Mouse (Mus musculus): ENCODE measurements around the gene 1810010D01Rik. TPM values are rescaled to one million over a fixed set of nuclear protein-coding genes. Genes with fewer than 3 reads are reported as not detected.

1810010D01Rik gene
- total and polyA plus RNA-seq, 3 experiments = 0.37 TPM; not detected in 2

DNA sequence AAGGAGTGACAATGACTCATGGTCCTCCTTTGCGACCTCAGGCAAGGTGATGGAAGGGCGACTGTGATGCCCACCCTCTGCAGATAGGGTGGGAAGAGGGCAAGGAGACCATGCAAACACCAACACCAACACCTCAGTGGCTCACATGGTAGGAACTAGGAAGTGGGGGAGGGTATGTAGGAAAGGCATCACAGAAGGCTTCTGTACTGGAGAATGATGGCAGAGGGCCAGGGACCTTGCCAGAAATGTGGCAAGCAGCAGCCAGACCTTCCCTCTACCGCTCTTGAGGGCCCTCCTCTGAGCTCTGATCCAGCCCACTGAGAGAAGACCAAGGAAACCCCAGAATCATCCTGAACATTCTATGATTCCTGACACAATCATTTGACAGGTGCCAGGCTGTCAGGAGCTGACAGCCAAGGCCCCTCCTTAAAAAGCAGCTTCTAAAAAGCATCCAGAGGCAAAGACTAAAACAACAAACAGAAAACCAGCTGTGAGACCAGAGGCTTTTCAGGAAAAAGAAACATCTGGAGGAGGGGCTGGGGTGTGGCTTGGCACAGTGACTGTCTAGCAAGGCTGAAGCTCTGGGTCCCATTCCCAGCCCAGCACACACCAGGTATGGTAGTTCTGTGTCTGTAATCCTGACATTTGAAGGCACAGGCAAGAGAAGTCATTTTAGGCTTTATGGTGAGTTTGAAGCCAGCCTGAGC lies 13.3 kb downstream of the 1810010D01Rik start:
- 0 out of 2 replicates have a peak, but pooled peaks have one; percentile 10 for TF ChIP-seq EP300 (IDR thresholded peaks at IDR 0.05; ENCODE audit: insufficient read depth, low read depth, low read length)
- TF ChIP-seq POLR2A (IDR thresholded peaks at IDR 0.05; ENCODE audit: insufficient read depth, low read depth, low read length) = no peak
- H3K9ac ChIP-seq (ENCODE audit: low read depth, low read length) = no peak overlapping the region
- peaks cover 20% of the 10 kb centered on the region for H3K4me1 ChIP-seq (ENCODE audit: control insufficient read depth, insufficient read depth, low read length)
- 31% methylated on average over 3 of the region's 3 CpGs for WGBS
- intact Hi-C loops (cut with DNase I) = loop anchor here (5.0 kb wide), 1 partner anchor 62 kb away; no protein-coding TSS in a partner anchor
- no peaks in the 10 kb centered on the region for H3K36me3 ChIP-seq (ENCODE audit: control insufficient read depth, insufficient read depth, low read length)
- H3K27me3 ChIP-seq (ENCODE audit: control insufficient read depth, insufficient read depth, low read length) = no peaks in the 10 kb centered on the region
- H3K27ac ChIP-seq = peak overlapping the region; percentile 41; the same call in 1 of the 2 replicates
- no peak overlapping the region for H3K4me3 ChIP-seq
- peak; percentile 59 to 60 for DNase-seq
- H3K79me2 ChIP-seq (replicated peaks; ENCODE audit: control insufficient read depth, insufficient read depth, low read length) = no peaks in the 10 kb centered on the region

DNA sequence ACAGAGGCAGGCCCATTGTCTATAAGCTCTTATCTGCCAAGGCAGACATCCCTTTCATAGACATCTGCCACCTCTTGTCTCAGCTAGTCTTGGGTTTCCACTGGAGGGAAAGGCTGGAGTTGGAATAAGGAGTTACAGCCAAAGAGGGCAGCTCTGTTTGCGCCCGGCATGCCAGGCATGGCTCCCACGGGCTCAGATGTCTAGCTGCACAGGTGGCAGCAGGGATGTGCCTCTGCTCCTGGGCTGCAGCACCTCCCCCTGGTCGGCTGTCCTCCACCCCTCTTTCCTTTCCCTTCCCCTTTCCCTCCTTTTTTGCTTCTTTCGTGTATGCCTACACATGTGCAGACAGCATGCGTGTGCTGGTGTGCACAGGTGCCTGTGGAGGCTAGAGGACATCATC lies 15.1 kb downstream of the 1810010D01Rik start:
- 88% methylated on average over 6 of the region's 6 CpGs for WGBS
- Histone ChIP-seq H3K4me3 (no peak overlapping the region), H3K27me3 (ENCODE audit: control insufficient read depth, insufficient read depth, low read length) (no peaks in the 10 kb centered on the region), H3K4me1 (ENCODE audit: control insufficient read depth, insufficient read depth, low read length) (peaks cover 14% of the 10 kb centered on the region), H3K9ac (ENCODE audit: low read depth, low read length) (no peak overlapping the region), H3K79me2 (replicated peaks; ENCODE audit: control insufficient read depth, insufficient read depth, low read length) (no peaks in the 10 kb centered on the region), H3K27ac (no peak overlapping the region), H3K36me3 (ENCODE audit: control insufficient read depth, insufficient read depth, low read length) (no peaks in the 10 kb centered on the region)
- no peak for TF ChIP-seq POLR2A (IDR thresholded peaks at IDR 0.05; ENCODE audit: insufficient read depth, low read depth, low read length)
- no peak for TF ChIP-seq EP300 (IDR thresholded peaks at IDR 0.05; ENCODE audit: insufficient read depth, low read depth, low read length)
- TF ChIP-seq CTCF (IDR thresholded peaks at IDR 0.05) = no peak
- DNase-seq = no peak
- intact Hi-C loops (cut with DNase I) = no loop called here

DNA sequence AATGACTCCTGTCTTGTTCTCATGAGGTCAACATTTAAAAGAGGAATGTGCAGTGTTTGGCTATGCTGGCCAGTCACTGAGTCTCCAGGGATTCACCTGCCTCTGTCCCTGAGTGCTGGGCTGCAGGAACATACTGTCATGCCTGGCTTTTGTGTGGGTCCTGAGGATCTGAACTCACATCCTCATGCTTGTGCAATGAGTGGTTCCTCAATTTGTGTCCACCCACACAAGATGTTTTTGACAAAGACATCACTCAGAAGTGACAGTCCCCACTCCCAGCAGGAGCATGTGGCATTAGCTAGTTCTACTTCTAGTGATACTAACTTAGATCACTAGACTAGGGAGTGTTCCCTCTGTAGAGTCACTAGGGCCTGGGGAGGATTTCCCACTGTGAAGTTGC lies 17.4 kb downstream of the 1810010D01Rik start:
- no peak overlapping the region for H3K27ac ChIP-seq
- H3K79me2 ChIP-seq (replicated peaks; ENCODE audit: control insufficient read depth, insufficient read depth, low read length) = no peaks in the 10 kb centered on the region
- H3K9ac ChIP-seq (ENCODE audit: low read depth, low read length) = no peak overlapping the region
- intact Hi-C loops (cut with DNase I) = no loop called here
- no peaks in the 10 kb centered on the region for H3K27me3 ChIP-seq (ENCODE audit: control insufficient read depth, insufficient read depth, low read length)
- no peak for DNase-seq
- no peaks in the 10 kb centered on the region for H3K36me3 ChIP-seq (ENCODE audit: control insufficient read depth, insufficient read depth, low read length)
- no peak overlapping the region for H3K4me3 ChIP-seq
- no peak for TF ChIP-seq CTCF (IDR thresholded peaks at IDR 0.05)
- no peak for TF ChIP-seq EP300 (IDR thresholded peaks at IDR 0.05; ENCODE audit: insufficient read depth, low read depth, low read length)
- no peak for TF ChIP-seq POLR2A (IDR thresholded peaks at IDR 0.05; ENCODE audit: insufficient read depth, low read depth, low read length)
- H3K4me1 ChIP-seq (ENCODE audit: control insufficient read depth, insufficient read depth, low read length) = peaks cover 12% of the 10 kb centered on the region

DNA sequence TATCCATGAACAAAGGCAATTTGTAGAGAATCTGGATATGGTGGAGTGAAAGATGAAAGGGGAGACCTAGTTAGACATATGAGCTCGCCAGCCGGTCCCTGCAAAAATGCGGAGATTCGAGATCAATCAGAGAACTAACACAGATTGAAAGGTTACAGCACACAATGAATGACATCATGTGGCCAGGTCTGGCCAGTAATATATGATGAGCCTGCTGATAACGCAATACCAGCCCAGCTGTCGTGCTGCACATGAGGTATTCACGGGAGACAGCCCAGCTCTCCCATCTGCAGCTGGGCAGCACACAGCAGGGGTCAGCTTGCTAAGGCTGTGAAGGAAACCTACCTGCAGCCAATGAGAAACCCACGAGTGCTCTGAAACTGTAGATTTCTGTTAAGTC lies 18.6 kb downstream of the 1810010D01Rik start:
- WGBS = 81% methylated on average over 8 of the region's 8 CpGs
- no peak for TF ChIP-seq POLR2A (IDR thresholded peaks at IDR 0.05; ENCODE audit: insufficient read depth, low read depth, low read length)
- no peak for TF ChIP-seq EP300 (IDR thresholded peaks at IDR 0.05; ENCODE audit: insufficient read depth, low read depth, low read length)
- no peak for TF ChIP-seq CTCF (IDR thresholded peaks at IDR 0.05)
- intact Hi-C loops (cut with DNase I) = no loop called here

DNA sequence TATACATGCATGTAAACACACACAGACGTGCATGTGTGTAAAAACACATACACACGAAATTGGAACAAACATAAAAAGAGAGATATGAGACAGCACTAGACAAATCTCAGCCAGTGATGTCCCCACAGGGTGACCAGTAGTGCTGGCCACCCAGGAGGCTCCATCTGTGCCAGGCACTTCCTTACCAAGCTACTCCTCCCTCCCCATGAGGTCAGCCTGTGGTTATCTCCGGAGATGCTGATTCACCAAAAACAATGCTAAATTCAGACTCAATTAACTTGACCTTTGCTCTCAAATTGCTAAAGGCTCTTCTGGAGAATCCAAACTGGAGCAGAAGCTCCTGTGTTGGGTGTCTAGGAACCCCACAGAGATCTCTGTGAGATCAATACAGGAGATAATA lies 20.1 kb downstream of the 1810010D01Rik start:
- no peak overlapping the region for H3K4me3 ChIP-seq
- DNase-seq = no peak
- H3K27me3 ChIP-seq (ENCODE audit: control insufficient read depth, insufficient read depth, low read length) = no peaks in the 10 kb centered on the region
- no peaks in the 10 kb centered on the region for H3K4me1 ChIP-seq (ENCODE audit: control insufficient read depth, insufficient read depth, low read length)
- H3K36me3 ChIP-seq (ENCODE audit: control insufficient read depth, insufficient read depth, low read length) = no peaks in the 10 kb centered on the region
- intact Hi-C loops (cut with DNase I) = no loop called here
- no peak overlapping the region for H3K27ac ChIP-seq
- no peaks in the 10 kb centered on the region for H3K79me2 ChIP-seq (replicated peaks; ENCODE audit: control insufficient read depth, insufficient read depth, low read length)
- H3K9ac ChIP-seq (ENCODE audit: low read depth, low read length) = no peak overlapping the region
- TF ChIP-seq CTCF (IDR thresholded peaks at IDR 0.05) = no peak
- 58% methylated on average over 3 of the region's 3 CpGs for WGBS

More for the DNA sequence above, 18.6 kb downstream of the 1810010D01Rik start:
- H3K4me3 ChIP-seq = no peak overlapping the region
- no peaks in the 10 kb centered on the region for H3K27me3 ChIP-seq (ENCODE audit: control insufficient read depth, insufficient read depth, low read length)
- H3K36me3 ChIP-seq (ENCODE audit: control insufficient read depth, insufficient read depth, low read length) = no peaks in the 10 kb centered on the region
- no peak overlapping the region for H3K27ac ChIP-seq
- H3K9ac ChIP-seq (ENCODE audit: low read depth, low read length) = no peak overlapping the region
- no peak for DNase-seq
- no peaks in the 10 kb centered on the region for H3K79me2 ChIP-seq (replicated peaks; ENCODE audit: control insufficient read depth, insufficient read depth, low read length)
- H3K4me1 ChIP-seq (ENCODE audit: control insufficient read depth, insufficient read depth, low read length) = peaks cover 5% of the 10 kb centered on the region

DNA sequence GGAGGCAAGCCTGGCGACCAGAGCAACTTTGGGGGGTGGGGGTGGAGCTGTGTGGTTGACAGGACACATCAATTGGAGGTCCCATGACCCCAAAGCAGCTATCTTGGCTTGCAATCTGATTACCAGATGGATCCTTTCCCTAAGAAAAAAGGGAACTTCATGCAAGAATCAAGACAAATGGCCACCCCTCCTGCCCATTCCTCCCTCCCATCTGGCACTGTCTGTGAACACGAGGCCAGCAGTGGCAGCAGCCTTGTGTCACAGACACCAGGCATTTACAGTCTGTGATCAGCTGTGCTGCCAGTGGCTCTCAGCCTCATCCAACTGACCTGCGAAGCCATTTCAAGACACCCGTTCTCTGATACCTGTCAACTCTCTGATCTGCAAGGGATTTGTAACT lies 25.5 kb downstream of the 1810010D01Rik start:
- no peak for TF ChIP-seq POLR2A (IDR thresholded peaks at IDR 0.05; ENCODE audit: insufficient read depth, low read depth, low read length)
- TF ChIP-seq EP300 (IDR thresholded peaks at IDR 0.05; ENCODE audit: insufficient read depth, low read depth, low read length) = no peak
- TF ChIP-seq CTCF (IDR thresholded peaks at IDR 0.05) = no peak
- H3K27me3 ChIP-seq (ENCODE audit: control insufficient read depth, insufficient read depth, low read length) = no peaks in the 10 kb centered on the region
- intact Hi-C loops (cut with DNase I) = no loop called here
- DNase-seq = no peak
- no peaks in the 10 kb centered on the region for H3K79me2 ChIP-seq (replicated peaks; ENCODE audit: control insufficient read depth, insufficient read depth, low read length)
- H3K36me3 ChIP-seq (ENCODE audit: control insufficient read depth, insufficient read depth, low read length) = no peaks in the 10 kb centered on the region
- H3K4me1 ChIP-seq (ENCODE audit: control insufficient read depth, insufficient read depth, low read length) = no peaks in the 10 kb centered on the region
- H3K27ac ChIP-seq = no peak overlapping the region
- WGBS = 68% methylated on average over 4 of the region's 4 CpGs
- no peak overlapping the region for H3K9ac ChIP-seq (ENCODE audit: low read depth, low read length)
- H3K4me3 ChIP-seq = no peak overlapping the region

All from heart, adult 2 months (tissue).